Mouse (Mus musculus) layer of hippocampus, adult 18-20 months (tissue): Measurements from ENCODE around the gene Rpl36. TPM values are rescaled to one million over a fixed set of nuclear protein-coding genes. Genes with fewer than 3 reads are reported as not detected.

ENCODE experiments used
- DNase-seq, 2 experiments: peaks; one replicate each; pipeline ENCODE4 v3.0.0; 2022; ENCODE audit warnings: low spot score in 2 of 2
- total RNA-seq, 2 experiments: library from RNA; stranded (reverse); gene quantifications; 2 replicates each; pipeline ENCODE4 v1.2.3; 2021

Gene Rpl36
- total RNA-seq, 2 experiments from 2014 or later: 414 to 418 TPM

- no peak for DNase-seq
These were observed 20.8 kb downstream of the Rpl36 start for GRCm38 (mm10) chr17:56634023-56634422.

GRCm38 (mm10) chr17:56643237-56643636 is 30.0 kb downstream of the Rpl36 start:
- DNase-seq: no peak

DNA sequence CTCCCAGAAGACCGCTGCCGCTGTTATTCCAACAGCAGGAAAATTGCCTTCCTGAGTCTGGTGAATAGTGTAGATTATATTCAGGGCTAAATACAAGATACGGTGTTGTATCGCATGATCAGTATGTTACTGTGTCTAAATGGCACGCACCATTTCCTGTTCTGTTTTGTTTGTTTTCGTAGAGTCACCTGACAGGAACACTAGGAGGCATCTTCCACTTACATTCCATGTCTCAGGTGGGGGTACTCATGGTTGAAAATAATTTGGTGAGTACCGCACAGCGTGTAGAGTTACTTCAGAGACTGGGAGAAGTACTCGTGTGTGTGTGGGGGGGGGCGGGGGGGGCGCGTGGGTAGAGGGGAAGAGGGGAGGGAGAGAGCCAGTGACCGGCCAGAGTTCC is 34.3 kb downstream of the Rpl36 start:
- DNase-seq: no peak

DNA sequence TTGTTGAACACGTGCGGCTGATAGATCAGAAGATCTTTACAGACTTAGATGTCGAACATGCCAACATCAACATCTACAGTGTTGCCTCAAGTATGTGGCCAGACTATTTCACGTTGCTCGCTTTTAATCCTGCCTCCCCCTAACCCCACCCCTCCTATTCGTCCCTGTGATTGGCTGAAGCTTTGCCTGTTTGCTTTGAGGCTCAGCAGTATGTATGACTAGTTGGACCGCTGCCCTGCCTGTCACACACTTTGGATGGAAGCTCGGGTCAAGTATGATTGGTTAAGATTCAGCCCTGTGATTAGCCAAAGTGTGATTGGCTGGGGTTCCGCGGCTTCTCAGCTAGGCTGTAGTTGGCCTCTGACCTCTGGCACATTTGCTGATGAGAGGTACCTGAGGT is 38.6 kb downstream of the Rpl36 start:
- no peak for DNase-seq

GRCm38 (mm10) chr17:56654771-56655170 is 41.6 kb downstream of the Rpl36 start:
- DNase-seq: no peak

GRCm38 (mm10) chr17:56655311-56655710 is 42.1 kb downstream of the Rpl36 start:
- no peak for DNase-seq

DNA sequence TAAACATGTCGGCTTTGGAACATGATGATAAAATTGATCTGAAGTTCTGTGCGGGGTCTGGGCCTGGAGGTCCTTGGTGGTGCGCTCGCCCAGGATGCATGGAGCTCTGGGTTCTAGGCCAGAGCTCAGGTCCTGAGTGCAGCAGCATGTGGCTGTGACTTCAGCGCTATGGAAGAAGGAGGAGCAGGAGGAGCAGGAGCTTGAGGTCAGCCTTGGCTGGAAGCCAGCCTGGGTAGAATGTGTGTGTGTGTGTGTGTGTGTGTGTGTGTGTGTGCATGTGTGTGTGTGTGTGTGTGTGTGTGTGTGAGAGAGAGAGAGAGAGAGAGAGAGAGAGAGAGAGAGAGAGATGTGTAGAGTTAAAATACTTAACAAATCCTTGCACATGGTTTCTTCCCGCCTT is 43.0 kb downstream of the Rpl36 start:
- no peak for DNase-seq

DNA sequence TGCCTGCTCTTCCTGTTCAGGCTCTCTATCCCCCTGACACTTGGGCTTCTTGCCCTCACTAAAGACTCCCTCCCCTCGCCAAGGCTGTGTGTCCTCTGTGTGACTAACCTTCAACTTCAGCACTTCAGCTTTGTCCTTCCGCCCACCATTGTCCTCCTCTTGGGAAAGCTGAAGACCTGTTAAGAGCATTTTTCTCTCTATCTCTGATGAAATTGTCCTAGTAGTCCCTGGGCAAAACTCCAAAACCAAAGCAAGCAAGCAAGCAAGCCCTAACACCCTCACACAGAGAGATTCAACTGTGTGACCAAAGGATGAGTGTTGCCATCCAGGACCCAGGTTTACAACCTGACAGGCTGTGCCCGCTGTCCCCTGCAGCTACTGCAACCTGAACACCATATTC is 50.4 kb downstream of the Rpl36 start:
- no peak for DNase-seq

Other genes with a start within 250 kb of the Rpl36 start
- gene Ptprs, start 136.9 kb upstream of the Rpl36 start, total RNA-seq: 100 to 1,000 TPM; 608 to 624 TPM
- not detected for gene Znrf4, start 101.0 kb upstream of the Rpl36 start, total RNA-seq
- 1 to 10 TPM; 2.6 to 4.0 TPM for gene Gm20219, start 59.0 kb upstream of the Rpl36 start, total RNA-seq
- 100 to 1,000 TPM; 116 to 133 TPM for gene Safb2, start 28.8 kb upstream of the Rpl36 start, total RNA-seq
- 100 to 1,000 TPM; 162 to 163 TPM for gene Safb, start 28.6 kb upstream of the Rpl36 start, total RNA-seq
- gene 2410015M20Rik, start 3.6 kb upstream of the Rpl36 start, total RNA-seq: 100 to 1,000 TPM; 143 to 147 TPM
- 10 to 100 TPM; 60.1 to 61.6 TPM for gene Lonp1, start 13.5 kb downstream of the Rpl36 start, total RNA-seq
- 1 to 10 TPM; 1.1 to 1.3 TPM for gene Catsperd, start 14.7 kb downstream of the Rpl36 start, total RNA-seq
- gene Ranbp3, start 59.9 kb downstream of the Rpl36 start, total RNA-seq: 10 to 100 TPM; 87.2 to 89.0 TPM
- 100 to 1,000 TPM; 213 to 228 TPM for gene Ndufa11, start 104.4 kb downstream of the Rpl36 start, total RNA-seq
- 10 to 100 TPM in 1 of 2 experiments, 1 to 10 TPM in 1; 9.6 to 10.2 TPM for gene Vmac, start 104.6 kb downstream of the Rpl36 start, total RNA-seq
- gene Nrtn, start 144.1 kb downstream of the Rpl36 start, total RNA-seq: 1 to 10 TPM; 1.6 to 3.4 TPM
- gene Dus3l, start 151.3 kb downstream of the Rpl36 start, total RNA-seq: 10 to 100 TPM; 63.4 to 68.8 TPM
- gene Prr22, start 156.8 kb downstream of the Rpl36 start, total RNA-seq: 1 to 10 TPM in 1 of 2 experiments, under 1 TPM in 1; 0.99 to 1.2 TPM
- gene Rfx2, start 217.6 kb downstream of the Rpl36 start, total RNA-seq: 1 to 10 TPM; 4.8 to 5.7 TPM